Mouse (Mus musculus) kidney, embryonic 14.5 days (tissue): Measurements from ENCODE around the gene Hist1h2bc. TPM values are rescaled to one million over a fixed set of nuclear protein-coding genes. Genes with fewer than 3 reads are reported as not detected.

Experiments
- ATAC-seq: fragments of 200-750 bp; cut with Nextera tagmentation; 2 replicates; pipeline ENCODE4 v1.8.0; 2017; ENCODE audit warnings: moderate number of reproducible peaks, mild to moderate bottlenecking, moderate TSS enrichment, moderate library complexity; ENCODE audit not compliant: low FRiP score, low TSS enrichment
- H3K27ac ChIP-seq: fragments of 300-500 bp; sonication (generic); 2 replicates; pipeline ENCODE4 v1.5.1; 2014; ENCODE audit warnings: low read depth, mild to moderate bottlenecking, low read length, moderate library complexity, mixed read lengths
- H3K27me3 ChIP-seq: fragments of 300-500 bp; sonication (generic); 2 replicates; pipeline ENCODE4 v1.6.1; 2014; ENCODE audit warnings: mild to moderate bottlenecking, low read length; ENCODE audit not compliant: control insufficient read depth, insufficient read depth
- H3K36me3 ChIP-seq: fragments of 300-500 bp; sonication (generic); 2 replicates; pipeline ENCODE4 v1.6.1; 2014; ENCODE audit warnings: low read length, mixed read lengths; ENCODE audit not compliant: control insufficient read depth, insufficient read depth
- H3K4me1 ChIP-seq: fragments of 300-500 bp; sonication (generic); 2 replicates; pipeline ENCODE4 v1.6.1; 2014; ENCODE audit warnings: low read length, mixed read lengths; ENCODE audit not compliant: control insufficient read depth, insufficient read depth
- H3K4me2 ChIP-seq: fragments of 300-500 bp; sonication (generic); replicated peaks from 2 replicates; pipeline ENCODE4 v1.6.1; 2014; ENCODE audit warnings: low read depth, mild to moderate bottlenecking, low read length
- H3K4me3 ChIP-seq: fragments of 300-500 bp; sonication (generic); 2 replicates; pipeline ENCODE4 v1.5.1; 2014; ENCODE audit warnings: mild to moderate bottlenecking, low read length
- H3K9ac ChIP-seq: fragments of 300-500 bp; sonication (generic); 2 replicates; pipeline ENCODE4 v1.6.1; 2014; ENCODE audit warnings: low read depth, mild to moderate bottlenecking, low read length, moderate library complexity
- H3K9me3 ChIP-seq: fragments of 300-500 bp; sonication (generic); 2 replicates; pipeline ENCODE4 v1.6.1; 2016; ENCODE audit warnings: low read length; ENCODE audit not compliant: control insufficient read depth
- WGBS: fragments of 180-500 bp; shearing (Covaris S2); extraction: QIAGEN DNeasy Blood & Tissue Kit; methylation state at CpG from one replicate; pipeline ENCODE4 v1.1.7; 2014; 5-methylcytosine and 5-hydroxymethylcytosine counted together
- polyA plus RNA-seq: library from polyadenylated mRNA; unstranded; fragments of >200 nt; fragmentation: Nextera tagmentation; extraction: Ambion mirVana; gene quantifications from 2 replicates; pipeline ENCODE4 v1.2.1, GENCODE M21; 2014

The Hist1h2bc gene
- polyA plus RNA-seq, 1 experiment from 2014 or later, result 54.0 TPM

- Histone ChIP-seq H3K4me2 (no peak overlapping the region), H3K4me1 (no peaks in the 10 kb centered on the region), H3K4me3 (no peak overlapping the region), H3K27me3 (no peaks in the 10 kb centered on the region), H3K9me3 (no peaks in the 10 kb centered on the region), H3K27ac (no peak overlapping the region), H3K36me3 (no peaks in the 10 kb centered on the region), H3K9ac (no peak overlapping the region)
- ATAC-seq, result no peak
- WGBS, result 71% methylated on average over 4 of the region's 4 CpGs
Observed at GRCm38 (mm10) chr13:23724239-23724638, 40.2 kb downstream of the Hist1h2bc start.

GRCm38 (mm10) chr13:23725213-23725612, 41.2 kb downstream of the Hist1h2bc start:
- 60% methylated on average over 1 of the region's 1 CpGs for WGBS
- no peak for ATAC-seq
- no peak overlapping the region for H3K4me3 ChIP-seq
- no peaks in the 10 kb centered on the region for H3K9me3 ChIP-seq
- H3K27ac ChIP-seq, result no peak overlapping the region
- no peaks in the 10 kb centered on the region for H3K27me3 ChIP-seq
- no peaks in the 10 kb centered on the region for H3K36me3 ChIP-seq
- H3K4me1 ChIP-seq, result no peaks in the 10 kb centered on the region
- no peak overlapping the region for H3K9ac ChIP-seq
- H3K4me2 ChIP-seq, result no peak overlapping the region

- Histone ChIP-seq H3K4me2 (no peak overlapping the region), H3K27ac (no peak overlapping the region)
- WGBS, result 91% methylated on average over 18 of the region's 18 CpGs
Observed at GRCm38 (mm10) chr13:23728472-23729191, 44.6 kb downstream of the Hist1h2bc start.

GRCm38 (mm10) chr13:23729192-23729525, 45.2 kb downstream of the Hist1h2bc start:
- Histone ChIP-seq H3K4me3 (no peak overlapping the region), H3K27me3 (no peaks in the 10 kb centered on the region), H3K27ac (no peak overlapping the region), H3K4me2 (no peak overlapping the region), H3K9me3 (no peaks in the 10 kb centered on the region), H3K36me3 (no peaks in the 10 kb centered on the region), H3K4me1 (peaks cover 5% of the 10 kb centered on the region; the same call in 1 of the 2 replicates), H3K9ac (no peak overlapping the region)
- no peak for ATAC-seq
- 90% methylated on average over 9 of the region's 9 CpGs for WGBS

More at GRCm38 (mm10) chr13:23728472-23729191, 44.6 kb downstream of the Hist1h2bc start:
- no peaks in the 10 kb centered on the region for H3K9me3 ChIP-seq
- H3K27me3 ChIP-seq, result no peaks in the 10 kb centered on the region
- no peak for ATAC-seq
- H3K9ac ChIP-seq, result no peak overlapping the region
- no peaks in the 10 kb centered on the region for H3K36me3 ChIP-seq
- H3K4me3 ChIP-seq, result no peak overlapping the region
- H3K4me1 ChIP-seq, result peaks cover 5% of the 10 kb centered on the region; the same call in 1 of the 2 replicates

GRCm38 (mm10) chr13:23729706-23730105, 45.7 kb downstream of the Hist1h2bc start:
- Histone ChIP-seq H3K4me1 (peaks cover 5% of the 10 kb centered on the region; the same call in 1 of the 2 replicates), H3K9me3 (no peaks in the 10 kb centered on the region), H3K4me2 (no peak overlapping the region), H3K9ac (no peak overlapping the region), H3K36me3 (no peaks in the 10 kb centered on the region), H3K27ac (no peak overlapping the region), H3K27me3 (no peaks in the 10 kb centered on the region), H3K4me3 (no peak overlapping the region)
- ATAC-seq, result no peak
- WGBS, result 94% methylated on average over 5 of the region's 5 CpGs

GRCm38 (mm10) chr13:23730479-23730878, 46.5 kb downstream of the Hist1h2bc start:
- no peaks in the 10 kb centered on the region for H3K27me3 ChIP-seq
- no peaks in the 10 kb centered on the region for H3K36me3 ChIP-seq
- peaks cover 5% of the 10 kb centered on the region; the same call in 1 of the 2 replicates for H3K4me1 ChIP-seq
- ATAC-seq, result 0 out of 2 replicates have a peak, but pooled peaks have one; percentile 38
- H3K4me2 ChIP-seq, result no peak overlapping the region
- H3K9me3 ChIP-seq, result no peaks in the 10 kb centered on the region
- H3K27ac ChIP-seq, result no peak overlapping the region
- H3K4me3 ChIP-seq, result no peak overlapping the region
- H3K9ac ChIP-seq, result no peak overlapping the region
- 32% methylated on average over 8 of the region's 8 CpGs for WGBS

GRCm38 (mm10) chr13:23732156-23732804, 48.3 kb downstream of the Hist1h2bc start:
- H3K9ac ChIP-seq, result no peak overlapping the region
- no peaks in the 10 kb centered on the region for H3K27me3 ChIP-seq
- H3K9me3 ChIP-seq, result no peaks in the 10 kb centered on the region
- no peak for ATAC-seq
- peaks cover 5% of the 10 kb centered on the region; the same call in 1 of the 2 replicates for H3K4me1 ChIP-seq
- H3K27ac ChIP-seq, result no peak overlapping the region
- H3K4me3 ChIP-seq, result no peak overlapping the region
- H3K4me2 ChIP-seq, result no peak overlapping the region
- no peaks in the 10 kb centered on the region for H3K36me3 ChIP-seq
- 23% methylated on average over 8 of the region's 8 CpGs for WGBS

GRCm38 (mm10) chr13:23737091-23737490, 53.1 kb downstream of the Hist1h2bc start:
- Histone ChIP-seq H3K9me3 (no peaks in the 10 kb centered on the region), H3K27ac (no peak overlapping the region), H3K27me3 (no peaks in the 10 kb centered on the region), H3K9ac (no peak overlapping the region), H3K4me3 (no peak overlapping the region), H3K4me1 (peaks cover 7% of the 10 kb centered on the region; the same call in 1 of the 2 replicates), H3K36me3 (no peaks in the 10 kb centered on the region), H3K4me2 (no peak overlapping the region)
- 79% methylated on average over 5 of the region's 5 CpGs for WGBS
- ATAC-seq, result no peak

GRCm38 (mm10) chr13:23738041-23738440, 54.0 kb downstream of the Hist1h2bc start:
- peak overlapping the region; percentile 72 for H3K4me2 ChIP-seq
- ATAC-seq, result no peak
- no peaks in the 10 kb centered on the region for H3K36me3 ChIP-seq
- peaks cover 7% of the 10 kb centered on the region; the same call in 1 of the 2 replicates for H3K4me1 ChIP-seq
- peak overlapping the region; percentile 74 for H3K9ac ChIP-seq
- WGBS, result 27% methylated on average over 4 of the region's 4 CpGs
- H3K27ac ChIP-seq, result peak overlapping the region; percentile 99
- H3K9me3 ChIP-seq, result no peaks in the 10 kb centered on the region
- H3K4me3 ChIP-seq, result peak overlapping the region; percentile 51; the same call in 1 of the 2 replicates
- H3K27me3 ChIP-seq, result no peaks in the 10 kb centered on the region
